Mouse (Mus musculus) megakaryocyte, embryonic 14.5 days (primary cell): ENCODE results near the gene Cpvl.

Experiments
- FLI1 ChIP-seq: IDR thresholded peaks from 2 replicates; pipeline ENCODE4 v1.6.1; 2012; ENCODE audit warnings: low read length, inconsistent platforms, mixed read lengths
- GATA1 ChIP-seq: IDR thresholded peaks from 3 replicates; pipeline ENCODE4 v1.6.1; 2012; ENCODE audit warnings: mixed read lengths, low read length, inconsistent platforms, borderline replicate concordance

DNA sequence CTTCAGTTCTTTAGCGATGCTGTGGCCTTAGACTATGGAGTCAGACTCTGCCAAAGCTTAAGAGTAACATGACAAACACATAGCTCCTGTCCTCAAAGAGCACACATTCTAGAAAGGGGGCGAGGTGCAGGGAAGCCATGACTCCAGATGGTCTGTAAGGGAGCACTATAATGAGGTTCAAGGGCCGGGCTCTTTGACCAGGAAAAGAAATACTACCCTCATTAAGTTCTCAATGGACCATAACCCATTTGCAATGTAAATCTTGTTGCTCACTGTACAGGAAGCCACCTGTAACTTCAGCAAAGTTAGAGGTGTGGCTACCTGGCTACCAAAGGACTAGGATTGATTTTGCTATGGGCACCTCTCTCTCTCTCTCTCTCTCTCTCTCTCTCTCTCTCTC lies 8.8 kb upstream of the Cpvl start:
- no peak for TF ChIP-seq GATA1
- TF ChIP-seq FLI1 = no peak
